10 mouse cellular contexts compared by ENCODE assay signal in the genomic region with DNA sequence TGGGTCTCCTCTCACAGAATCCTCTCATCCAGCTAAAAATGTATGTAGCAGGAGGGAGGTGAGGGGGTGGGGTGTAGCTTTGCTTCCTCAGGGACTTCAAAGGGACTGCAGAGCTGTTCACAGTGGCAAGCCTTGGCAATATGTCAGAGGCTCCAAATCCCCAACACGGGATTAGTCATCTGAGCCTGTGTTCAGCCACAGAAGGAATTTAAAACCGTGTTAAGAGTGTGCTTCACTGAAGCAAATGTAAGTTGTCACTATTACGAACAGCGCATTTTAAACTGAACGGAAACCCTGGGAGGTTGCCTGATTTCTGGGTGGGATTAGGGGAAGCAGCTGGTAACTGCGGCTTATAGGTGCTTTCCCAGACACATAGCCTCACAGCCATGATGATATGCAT.
DNase-seq lines count a peak whose midpoint lies in the region; ATAC-seq lines count a peak whose summit lies in the region.
"Had no signal": no experiment of that assay in that cellular context is flagged by ENCODE, and none has a peak within 500 bp of the region (broad histone marks: within the 10 kb centered on the region; RNA-seq: fewer than 3 reads in every experiment).

No protein-coding gene starts in this region.

- H3K4me1 ChIP-seq in embryonic facial prominence, embryonic 10.5 days: peaks cover 23% of the 10 kb centered on the region
- H3K4me1 ChIP-seq in midbrain, embryonic 12.5 days: peaks cover 21% of the 10 kb centered on the region

- DNase-seq in cerebellum, postnatal 36 days: peak; percentile 12 to 16
- no peak for DNase-seq in cerebellum, adult 9-10 months
- peak; percentile 20 for DNase-seq in 3T3-L1 (ENCODE audit: low read depth, low spot score)
- DNase-seq in embryonic facial prominence, embryonic 10.5 days (ENCODE audit: low spot score): peak; percentile 25
- no peak for DNase-seq in kidney, adult 8-10 months
- no peak for DNase-seq in kidney, postnatal 36 days
- DNase-seq: cerebellum, adult 9-11 months; gastrocnemius, adult 2 months had no signal

- no peak overlapping the region for H3K4me2 ChIP-seq in midbrain, embryonic 12.5 days (replicated peaks)

- 21% methylated on average over 6 of the region's 6 CpGs for WGBS in embryonic facial prominence, embryonic 10.5 days
- WGBS in midbrain, embryonic 12.5 days: 7% methylated on average over 6 of the region's 6 CpGs

- H3K27ac ChIP-seq in embryonic facial prominence, embryonic 10.5 days (replicated peaks): no peak overlapping the region
- H3K27ac ChIP-seq in midbrain, embryonic 12.5 days (replicated peaks): no peak overlapping the region
- H3K27ac ChIP-seq: gastrocnemius, adult 2 months had no signal

- H3K27me3 ChIP-seq in embryonic facial prominence, embryonic 10.5 days (replicated peaks; ENCODE audit: low read depth, poor library complexity, severe bottlenecking): peaks cover 14% of the 10 kb centered on the region
- peaks cover 30% of the 10 kb centered on the region for H3K27me3 ChIP-seq in midbrain, embryonic 12.5 days

- H3K9ac ChIP-seq in midbrain, embryonic 12.5 days (replicated peaks): no peak overlapping the region

- ATAC-seq in midbrain, embryonic 12.5 days (ENCODE audit: low FRiP score, low read depth): peak; percentile 34; the same call in 1 of the 2 replicates
- no peak for ATAC-seq in megakaryocyte progenitor cell, adult 5-6 weeks (replicated peaks; ENCODE audit: poor library complexity)

- no peak overlapping the region for H3K4me3 ChIP-seq in embryonic facial prominence, embryonic 10.5 days
- no peak overlapping the region for H3K4me3 ChIP-seq in midbrain, embryonic 12.5 days
- H3K4me3 ChIP-seq: gastrocnemius, adult 2 months had no signal

- no peaks in the 10 kb centered on the region for H3K9me3 ChIP-seq in embryonic facial prominence, embryonic 10.5 days
- H3K9me3 ChIP-seq in midbrain, embryonic 12.5 days: no peaks in the 10 kb centered on the region

- H3K36me3 ChIP-seq in embryonic facial prominence, embryonic 10.5 days (replicated peaks): no peaks in the 10 kb centered on the region
- H3K36me3 ChIP-seq in midbrain, embryonic 12.5 days: no peaks in the 10 kb centered on the region

Comparison
In these comparisons a context has a peak if more than half of its experiments do, and no peak if none do; other contexts are left out.
1. DNase-seq: peak in cerebellum, postnatal 36 days (2 of 2), 3T3-L1 (single experiment) and embryonic facial prominence, embryonic 10.5 days (single experiment); none in cerebellum, adult 9-10 months (single experiment), kidney, adult 8-10 months (0 of 2) and kidney, postnatal 36 days (0 of 2).